Mouse (Mus musculus) hematopoietic stem cell, adult 5-6 weeks (primary cell): ENCODE results near the gene Mns1. TPM values are rescaled to one million over a fixed set of nuclear protein-coding genes. Genes with fewer than 3 reads are reported as not detected.
"Not testable (repeated sequence)": the region's sequence is repeated elsewhere in the genome, so short reads cannot be mapped to it uniquely, and the experiment has no call there.

Experiments
- ATAC-seq, 2 experiments: fragments of 125-278 bp in 1 of 2; replicated peaks in 1 of 2; 2 replicates each; pipeline ENCODE4 v1.8.0; 2016 to 2017; ENCODE audit warnings: inconsistent platforms in 2 of 2, mild to moderate bottlenecking in 2 of 2, moderate number of reproducible peaks in 2 of 2, low read depth in 1 of 2, moderate TSS enrichment in 1 of 2; ENCODE audit not compliant: low FRiP score in 2 of 2, poor library complexity in 2 of 2, severe bottlenecking in 2 of 2, insufficient read depth in 1 of 2, low TSS enrichment in 1 of 2
- total RNA-seq: library from RNA; stranded (forward); fragments of 172-1452, 232-1000 nt; gene quantifications from 2 replicates; pipeline ENCODE4 v1.2.3, GENCODE M21; 2017

Mns1 gene
- total RNA-seq, 1 experiment from 2014 or later = 134 TPM

- no peak for ATAC-seq
These were observed 19.4 kb upstream of the Mns1 start for GRCm38 (mm10) chr9:72418443-72418842.

- no peak for ATAC-seq
These were observed 17.3 kb upstream of the Mns1 start for GRCm38 (mm10) chr9:72420490-72420889.

GRCm38 (mm10) chr9:72422284-72422683, 15.5 kb upstream of the Mns1 start:
- ATAC-seq = no peak

GRCm38 (mm10) chr9:72422753-72423152, 15.1 kb upstream of the Mns1 start:
- ATAC-seq = no peak

GRCm38 (mm10) chr9:72425300-72425850, 12.4 kb upstream of the Mns1 start:
- no peak for ATAC-seq

GRCm38 (mm10) chr9:72427861-72428260, 9.9 kb upstream of the Mns1 start:
- no peak for ATAC-seq

- no peak for ATAC-seq
These were observed 2.9 kb upstream of the Mns1 start for GRCm38 (mm10) chr9:72434876-72435275.

- no peak; a peak in 1 of 4 replicates for ATAC-seq
These were observed 938 bp downstream of the Mns1 start for GRCm38 (mm10) chr9:72438749-72439148.

- no peak for ATAC-seq
These were observed 2.5 kb downstream of the Mns1 start for GRCm38 (mm10) chr9:72440358-72440757.

- no peak for ATAC-seq
These were observed 3.4 kb downstream of the Mns1 start for GRCm38 (mm10) chr9:72440948-72441926.

GRCm38 (mm10) chr9:72441927-72442715, 4.3 kb downstream of the Mns1 start:
- no peak for ATAC-seq

GRCm38 (mm10) chr9:72448026-72448425, 10.2 kb downstream of the Mns1 start:
- peak; percentile 60 to 70 for ATAC-seq

- ATAC-seq = peak; percentile 77 to 82
These were observed 11.6 kb downstream of the Mns1 start for GRCm38 (mm10) chr9:72449367-72449766.

GRCm38 (mm10) chr9:72449841-72450240, 12.0 kb downstream of the Mns1 start:
- ATAC-seq = no peak

- ATAC-seq = no peak
These were observed 12.6 kb downstream of the Mns1 start for GRCm38 (mm10) chr9:72450363-72450762.

- ATAC-seq = no peak
These were observed 13.3 kb downstream of the Mns1 start for GRCm38 (mm10) chr9:72451111-72451510.

- ATAC-seq = not testable (repeated sequence)
These were observed 16.5 kb downstream of the Mns1 start for GRCm38 (mm10) chr9:72454281-72454680.

GRCm38 (mm10) chr9:72456374-72456773, 18.6 kb downstream of the Mns1 start:
- ATAC-seq = no peak
